Mouse (Mus musculus) ES-E14 (cell line): Measurements from ENCODE around the gene Tpgs1.

Experiments used
- CHD2 ChIP-seq: IDR thresholded peaks from 2 replicates; pipeline ENCODE4 v1.6.1; 2014; ENCODE audit warnings: mild to moderate bottlenecking, low read depth, low read length, inconsistent platforms
- HCFC1 ChIP-seq: IDR thresholded peaks from 2 replicates; pipeline ENCODE4 v1.6.1; 2012; ENCODE audit warnings: low read length, inconsistent platforms, borderline replicate concordance; ENCODE audit not compliant: insufficient read depth
- ZC3H11A ChIP-seq: IDR thresholded peaks from 2 replicates; pipeline ENCODE4 v1.6.1; 2012; ENCODE audit warnings: low read depth, mild to moderate bottlenecking, inconsistent platforms, low read length, borderline replicate concordance

GRCm38 (mm10) chr10:79712499-79713126 is 43.4 kb downstream of the Tpgs1 start:
- no peak for TF ChIP-seq HCFC1
- TF ChIP-seq CHD2 = no peak
- TF ChIP-seq ZC3H11A = no peak
